Mouse (Mus musculus) hindbrain, embryonic 16.5 days (tissue): Measurements from ENCODE around the gene Stk32c. TPM values are rescaled to one million over a fixed set of nuclear protein-coding genes. Genes with fewer than 3 reads are reported as not detected.

Experiments
- polyA plus RNA-seq: library from polyadenylated mRNA; unstranded; fragments of >200 nt; fragmentation: Nextera tagmentation; extraction: Ambion mirVana; gene quantifications from 2 replicates; pipeline ENCODE4 v1.2.1, GENCODE M21; 2015

The Stk32c gene
- polyA plus RNA-seq, 1 experiment from 2014 or later: 3.0 TPM

Other genes with a start within 250 kb of the Stk32c start
- 177 and 182 TPM in 2 replicates for gene Dpysl4, start 127.3 kb downstream of the Stk32c start, polyA plus RNA-seq
- 3.8 and 6.8 TPM in 2 replicates for gene Lrrc27, start 319 bp downstream of the Stk32c start, polyA plus RNA-seq
- 5.6 and 6.4 TPM in 2 replicates for gene Pwwp2b, start 35.2 kb upstream of the Stk32c start, polyA plus RNA-seq
- gene Inpp5a, start 175.8 kb upstream of the Stk32c start, polyA plus RNA-seq: 17.4 and 18.8 TPM in 2 replicates